Mouse (Mus musculus) forebrain, embryonic 15.5 days (tissue): Measurements from ENCODE around the gene Mlf2. TPM values are rescaled to one million over a fixed set of nuclear protein-coding genes. Genes with fewer than 3 reads are reported as not detected.

Source experiments
- polyA plus RNA-seq: library from polyadenylated mRNA; unstranded; fragments of >200 nt; fragmentation: Nextera tagmentation; extraction: Ambion mirVana; gene quantifications from 2 replicates; pipeline ENCODE4 v1.2.1, GENCODE M21; 2015

The Mlf2 gene
- polyA plus RNA-seq, 1 experiment from 2014 or later, result 507 TPM

Other genes starting within 250 kb of the Mlf2 start
- 153 and 160 TPM in 2 replicates for gene Emg1, start 219.2 kb upstream of the Mlf2 start, polyA plus RNA-seq
- 271 and 275 TPM in 2 replicates for gene Phb2, start 219.1 kb upstream of the Mlf2 start, polyA plus RNA-seq
- gene Ptpn6, start 192.7 kb upstream of the Mlf2 start, polyA plus RNA-seq, result 3.2 and 4.4 TPM in 2 replicates
- gene Grcc10, start 190.0 kb upstream of the Mlf2 start, polyA plus RNA-seq, result 652 and 676 TPM in 2 replicates
- not detected in 2 replicates for gene Gm45234, start 175.4 kb upstream of the Mlf2 start, polyA plus RNA-seq
- 22.3 and 24.5 TPM in 2 replicates for gene Atn1, start 174.9 kb upstream of the Mlf2 start, polyA plus RNA-seq
- 40.1 and 44.2 TPM in 2 replicates for gene Eno2, start 161.7 kb upstream of the Mlf2 start, polyA plus RNA-seq
- 3.7 and 4.8 TPM in 2 replicates for gene Lrrc23, start 151.7 kb upstream of the Mlf2 start, polyA plus RNA-seq
- 4.4 and 5.0 TPM in 2 replicates for gene Spsb2, start 122.7 kb upstream of the Mlf2 start, polyA plus RNA-seq
- gene Tpi1, start 117.1 kb upstream of the Mlf2 start, polyA plus RNA-seq, result 352 and 365 TPM in 2 replicates
- gene Usp5, start 101.9 kb upstream of the Mlf2 start, polyA plus RNA-seq, result 194 and 200 TPM in 2 replicates
- 100 and 106 TPM in 2 replicates for gene Cdca3, start 101.8 kb upstream of the Mlf2 start, polyA plus RNA-seq
- 0.23 and 1.8 TPM in 2 replicates for gene Gnb3, start 91.1 kb upstream of the Mlf2 start, polyA plus RNA-seq
- 15.3 and 15.7 TPM in 2 replicates for gene P3h3, start 73.6 kb upstream of the Mlf2 start, polyA plus RNA-seq
- gene Gpr162, start 67.4 kb upstream of the Mlf2 start, polyA plus RNA-seq, result 25.2 and 25.9 TPM in 2 replicates
- gene Cd4, start 43.2 kb upstream of the Mlf2 start, polyA plus RNA-seq, result 0.15 TPM in 1 of 2 replicates, not detected in the other
- gene Lag3, start 19.7 kb upstream of the Mlf2 start, polyA plus RNA-seq, result 2.6 and 3.3 TPM in 2 replicates
- 772 and 823 TPM in 2 replicates for gene Ptms, start 11.3 kb upstream of the Mlf2 start, polyA plus RNA-seq
- 90.2 and 93.6 TPM in 2 replicates for gene Cops7a, start 34.2 kb downstream of the Mlf2 start, polyA plus RNA-seq
- 29.9 and 30.4 TPM in 2 replicates for gene Pianp, start 65.3 kb downstream of the Mlf2 start, polyA plus RNA-seq
- gene Zfp384, start 77.8 kb downstream of the Mlf2 start, polyA plus RNA-seq, result 16.7 and 21.7 TPM in 2 replicates
- gene Ing4, start 108.4 kb downstream of the Mlf2 start, polyA plus RNA-seq, result 207 and 211 TPM in 2 replicates
- 21.9 and 26.2 TPM in 2 replicates for gene Acrbp, start 118.3 kb downstream of the Mlf2 start, polyA plus RNA-seq
- gene Lpar5, start 136.5 kb downstream of the Mlf2 start, polyA plus RNA-seq, result 0.50 and 0.71 TPM in 2 replicates
- gene Chd4, start 164.6 kb downstream of the Mlf2 start, polyA plus RNA-seq, result 98.9 and 112 TPM in 2 replicates
- 51.1 and 51.8 TPM in 2 replicates for gene Nop2, start 200.5 kb downstream of the Mlf2 start, polyA plus RNA-seq
- gene Iffo1, start 213.9 kb downstream of the Mlf2 start, polyA plus RNA-seq, result 18.9 and 21.0 TPM in 2 replicates
- 1,461 and 1,493 TPM in 2 replicates for gene Gapdh, start 235.1 kb downstream of the Mlf2 start, polyA plus RNA-seq